Mouse (Mus musculus) embryonic facial prominence, embryonic 10.5 days (tissue): ENCODE measurements at regions not wholly inside any gene's neighbourhood (a gene's known extent, or its start where the extent isn't known, plus 50 kb on each side); places are given as distances from the start of the nearest gene placed in this dataset.

Source experiments
- DNase-seq: peaks from one replicate; pipeline ENCODE4 v3.0.0-alpha.2; 2017; ENCODE audit warnings: low spot score
- H3K27ac ChIP-seq: fragments of 300-500 bp; sonication (generic); replicated peaks from 2 replicates; pipeline ENCODE4 v1.5.1; 2016; ENCODE audit warnings: mild to moderate bottlenecking
- H3K27me3 ChIP-seq: fragments of 300-500 bp; sonication (generic); replicated peaks from 2 replicates; pipeline ENCODE4 v1.6.1; 2016; ENCODE audit warnings: low read depth, mild to moderate bottlenecking; ENCODE audit not compliant: poor library complexity, severe bottlenecking
- H3K36me3 ChIP-seq: fragments of 300-500 bp; sonication (generic); replicated peaks from 2 replicates; pipeline ENCODE4 v1.6.1; 2016; ENCODE audit warnings: mild to moderate bottlenecking, moderate library complexity
- H3K4me1 ChIP-seq: fragments of 300-500 bp; sonication (generic); 2 replicates; pipeline ENCODE4 v1.6.1; 2016
- H3K4me3 ChIP-seq: fragments of 300-500 bp; sonication (generic); 2 replicates; pipeline ENCODE4 v1.5.1; 2016; ENCODE audit warnings: mild to moderate bottlenecking, moderate library complexity
- H3K9me3 ChIP-seq: fragments of 300-500 bp; sonication (generic); 2 replicates; pipeline ENCODE4 v1.6.1; 2016; ENCODE audit warnings: mild to moderate bottlenecking
- WGBS: fragments of 180-500 bp; shearing (Covaris S2); methylation state at CpG from one replicate; pipeline ENCODE4 v1.1.7; 2016; 5-methylcytosine and 5-hydroxymethylcytosine counted together

- no peak for DNase-seq
- WGBS, result 89% methylated on average over 7 of the region's 7 CpGs
- Histone ChIP-seq H3K9me3 (no peaks in the 10 kb centered on the region), H3K4me1 (no peaks in the 10 kb centered on the region), H3K27ac (no peak overlapping the region), H3K36me3 (no peaks in the 10 kb centered on the region), H3K27me3 (no peaks in the 10 kb centered on the region), H3K4me3 (no peak overlapping the region)
These were observed 112.6 kb upstream of the B3gat2 start for GRCm38 (mm10) chr1:23648875-23649506.

DNA sequence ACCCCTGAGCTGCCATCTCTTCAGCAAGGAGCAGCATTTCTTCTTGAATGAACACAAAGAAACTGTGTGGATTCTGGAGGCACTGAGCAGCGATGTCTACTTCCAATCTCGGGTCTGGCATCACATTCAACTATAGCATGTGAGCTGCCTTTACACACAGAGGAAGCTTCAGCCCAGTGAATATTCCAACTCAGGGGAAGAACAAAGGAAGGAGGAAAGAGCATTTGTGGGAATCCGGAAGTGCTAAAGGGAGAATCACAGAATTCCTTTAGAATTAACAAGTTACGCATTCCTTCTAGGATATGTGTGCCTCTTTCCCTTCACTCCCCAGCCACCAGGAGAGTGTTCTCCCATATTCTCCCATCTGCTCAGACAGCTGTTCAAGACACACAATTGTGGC, 111.7 kb upstream of the B3gat2 start:
- DNase-seq, result no peak
- Histone ChIP-seq H3K9me3 (no peaks in the 10 kb centered on the region), H3K27ac (no peak overlapping the region), H3K36me3 (no peaks in the 10 kb centered on the region), H3K27me3 (no peaks in the 10 kb centered on the region), H3K4me3 (no peak overlapping the region), H3K4me1 (no peaks in the 10 kb centered on the region)
- WGBS, result 65% methylated on average over 4 of the region's 4 CpGs

DNA sequence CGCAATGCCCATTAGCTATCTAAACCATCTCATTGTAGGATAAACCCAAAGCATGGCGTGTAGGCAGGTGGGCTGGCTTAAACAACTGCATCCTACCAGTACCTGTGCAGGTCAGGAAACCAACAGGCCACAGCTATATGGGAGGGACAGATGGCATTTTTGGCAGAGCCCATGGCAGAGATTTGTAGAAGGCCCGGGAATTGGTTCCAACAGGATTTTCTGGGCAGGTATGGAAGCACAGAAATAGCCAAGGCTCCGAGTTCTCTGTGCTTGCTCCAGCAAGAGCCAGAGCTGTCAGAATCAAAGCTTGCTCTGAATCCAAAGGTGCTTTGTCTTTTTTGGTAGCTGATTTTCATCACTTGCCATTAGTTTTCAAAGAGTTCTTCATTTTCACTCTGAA, 107.9 kb upstream of the B3gat2 start:
- DNase-seq, result no peak
- Histone ChIP-seq H3K27ac (no peak overlapping the region), H3K4me3 (no peak overlapping the region), H3K9me3 (no peaks in the 10 kb centered on the region), H3K36me3 (no peaks in the 10 kb centered on the region), H3K27me3 (no peaks in the 10 kb centered on the region), H3K4me1 (no peaks in the 10 kb centered on the region)
- 91% methylated on average over 4 of the region's 4 CpGs for WGBS

DNA sequence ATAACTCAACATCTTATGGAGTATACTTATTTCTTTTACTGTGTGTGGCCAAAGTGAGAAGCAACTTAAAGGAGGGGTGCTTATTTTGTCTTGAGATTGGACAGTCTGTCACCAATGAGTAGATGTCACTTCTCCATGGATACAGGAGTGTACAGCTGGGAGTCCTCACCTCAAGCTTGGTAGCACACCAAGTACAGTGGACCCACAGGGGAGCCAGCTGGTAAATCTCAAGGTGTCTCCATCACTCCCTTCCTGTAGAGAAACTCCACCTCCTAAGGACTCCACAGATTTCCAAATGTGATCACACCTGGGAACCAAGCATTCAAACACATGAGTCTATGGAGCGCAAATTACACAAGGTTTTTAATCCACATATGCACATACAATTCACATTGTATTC, 105.8 kb upstream of the B3gat2 start:
- 100% methylated on average over 1 of the region's 1 CpGs for WGBS
- DNase-seq, result no peak
- no peak overlapping the region for H3K4me3 ChIP-seq
- H3K4me1 ChIP-seq, result no peaks in the 10 kb centered on the region
- H3K27me3 ChIP-seq, result no peaks in the 10 kb centered on the region
- H3K9me3 ChIP-seq, result no peaks in the 10 kb centered on the region
- no peaks in the 10 kb centered on the region for H3K36me3 ChIP-seq
- no peak overlapping the region for H3K27ac ChIP-seq

- H3K27me3 ChIP-seq, result no peaks in the 10 kb centered on the region
- no peak overlapping the region for H3K27ac ChIP-seq
- WGBS, result 49% methylated on average over 12 of the region's 12 CpGs
- H3K4me1 ChIP-seq, result no peaks in the 10 kb centered on the region
- no peak overlapping the region for H3K4me3 ChIP-seq
- H3K9me3 ChIP-seq, result no peaks in the 10 kb centered on the region
- peak; percentile 49 for DNase-seq
- no peaks in the 10 kb centered on the region for H3K36me3 ChIP-seq
These were observed 105.3 kb upstream of the B3gat2 start for GRCm38 (mm10) chr1:23656302-23656701.

DNA sequence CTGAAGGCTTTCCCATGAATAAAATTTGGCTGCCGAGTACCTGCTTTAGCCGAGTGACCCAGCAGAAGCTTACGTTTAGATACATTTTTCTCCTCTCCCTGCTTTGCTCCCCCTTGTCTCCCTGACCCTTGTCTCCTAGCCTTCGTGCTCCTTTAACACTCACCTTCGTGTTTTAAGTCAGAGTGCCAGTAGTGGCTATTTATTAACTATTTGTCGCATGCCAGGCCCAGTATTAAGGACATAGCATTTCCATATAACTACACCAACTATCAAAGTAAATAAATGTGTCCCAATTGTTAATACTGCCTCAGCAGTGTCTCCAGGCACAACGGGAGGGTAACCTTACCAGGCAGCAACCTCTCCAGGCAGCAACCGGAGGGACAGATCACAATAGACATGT, 104.8 kb upstream of the B3gat2 start:
- WGBS, result 82% methylated on average over 8 of the region's 8 CpGs
- no peaks in the 10 kb centered on the region for H3K4me1 ChIP-seq
- H3K36me3 ChIP-seq, result no peaks in the 10 kb centered on the region
- no peaks in the 10 kb centered on the region for H3K9me3 ChIP-seq
- H3K4me3 ChIP-seq, result no peak overlapping the region
- no peaks in the 10 kb centered on the region for H3K27me3 ChIP-seq
- H3K27ac ChIP-seq, result no peak overlapping the region
- DNase-seq, result no peak

DNA sequence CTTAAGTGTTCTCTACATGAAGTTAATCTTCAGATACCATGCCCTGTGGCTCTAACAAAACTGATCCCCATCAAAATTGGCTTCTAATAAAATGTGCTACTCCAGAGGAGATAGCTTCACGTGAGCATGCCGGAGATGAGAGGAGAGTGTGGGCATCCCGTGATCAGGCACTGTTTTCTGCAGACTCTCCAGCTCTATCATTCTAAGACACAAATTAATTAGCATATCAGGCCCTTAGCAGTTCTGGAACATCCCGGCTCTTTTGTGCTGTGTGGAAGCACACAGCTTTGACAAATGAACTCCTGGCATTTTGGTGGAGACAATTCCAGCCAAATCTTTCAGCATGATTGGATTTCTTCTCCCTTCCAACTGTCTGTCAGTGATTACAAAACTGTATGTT, 91.0 kb upstream of the B3gat2 start:
- H3K4me1 ChIP-seq, result no peaks in the 10 kb centered on the region
- no peaks in the 10 kb centered on the region for H3K27me3 ChIP-seq
- 85% methylated on average over 4 of the region's 4 CpGs for WGBS
- no peak overlapping the region for H3K27ac ChIP-seq
- no peaks in the 10 kb centered on the region for H3K9me3 ChIP-seq
- no peaks in the 10 kb centered on the region for H3K36me3 ChIP-seq
- H3K4me3 ChIP-seq, result no peak overlapping the region
- DNase-seq, result no peak

DNA sequence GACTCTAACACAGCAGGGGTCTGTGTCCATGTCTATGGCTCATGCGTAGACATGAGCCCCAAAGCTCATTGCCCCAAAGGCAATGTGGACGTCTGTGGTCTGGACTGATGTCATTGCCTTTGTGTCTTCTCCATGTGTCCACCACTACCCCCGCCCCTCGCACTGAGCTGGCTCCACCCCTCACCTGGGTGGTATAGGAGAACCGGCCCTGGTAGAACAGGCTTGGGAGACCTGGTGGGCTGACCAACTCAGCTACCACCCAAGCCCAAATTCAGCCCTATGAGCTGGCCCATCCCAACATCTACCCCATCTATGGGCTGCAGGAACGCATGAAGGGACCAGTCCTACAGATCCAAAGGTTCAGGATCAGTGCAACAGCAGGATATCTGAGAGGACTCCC, 87.2 kb upstream of the B3gat2 start:
- Histone ChIP-seq H3K27me3 (no peaks in the 10 kb centered on the region), H3K36me3 (no peaks in the 10 kb centered on the region), H3K9me3 (no peaks in the 10 kb centered on the region), H3K27ac (no peak overlapping the region), H3K4me3 (no peak overlapping the region), H3K4me1 (no peaks in the 10 kb centered on the region)
- WGBS, result 91% methylated on average over 6 of the region's 6 CpGs
- DNase-seq, result no peak

GRCm38 (mm10) chr1:23676301-23676700, 85.3 kb upstream of the B3gat2 start:
- WGBS, result 83% methylated on average over 2 of the region's 2 CpGs
- no peak overlapping the region for H3K27ac ChIP-seq
- DNase-seq, result no peak
- no peak overlapping the region for H3K4me3 ChIP-seq
- no peaks in the 10 kb centered on the region for H3K27me3 ChIP-seq
- no peaks in the 10 kb centered on the region for H3K9me3 ChIP-seq
- no peaks in the 10 kb centered on the region for H3K36me3 ChIP-seq
- no peaks in the 10 kb centered on the region for H3K4me1 ChIP-seq

DNA sequence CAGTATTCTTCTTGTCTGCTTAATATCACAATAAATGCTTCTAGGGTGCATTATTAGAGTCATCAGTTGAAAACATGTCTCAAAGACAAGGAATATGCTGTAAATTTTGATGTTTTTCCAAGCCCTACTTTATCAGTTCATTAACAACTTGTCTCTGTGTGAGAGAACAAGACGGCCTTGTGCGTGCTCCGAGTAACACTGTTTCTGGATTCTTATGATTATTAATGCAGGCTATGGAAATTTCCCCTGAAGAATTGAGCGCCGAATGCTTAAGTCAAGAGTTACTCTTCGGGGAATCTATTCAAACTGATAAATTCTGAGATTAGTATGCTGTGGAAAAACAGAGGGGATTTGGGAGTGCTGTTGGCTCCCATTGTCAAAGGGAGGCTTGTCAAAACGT, 72.2 kb upstream of the B3gat2 start:
- WGBS, result 82% methylated on average over 7 of the region's 7 CpGs
- no peaks in the 10 kb centered on the region for H3K36me3 ChIP-seq
- no peaks in the 10 kb centered on the region for H3K4me1 ChIP-seq
- no peak overlapping the region for H3K4me3 ChIP-seq
- DNase-seq, result no peak
- no peak overlapping the region for H3K27ac ChIP-seq
- H3K9me3 ChIP-seq, result no peaks in the 10 kb centered on the region
- H3K27me3 ChIP-seq, result no peaks in the 10 kb centered on the region

DNA sequence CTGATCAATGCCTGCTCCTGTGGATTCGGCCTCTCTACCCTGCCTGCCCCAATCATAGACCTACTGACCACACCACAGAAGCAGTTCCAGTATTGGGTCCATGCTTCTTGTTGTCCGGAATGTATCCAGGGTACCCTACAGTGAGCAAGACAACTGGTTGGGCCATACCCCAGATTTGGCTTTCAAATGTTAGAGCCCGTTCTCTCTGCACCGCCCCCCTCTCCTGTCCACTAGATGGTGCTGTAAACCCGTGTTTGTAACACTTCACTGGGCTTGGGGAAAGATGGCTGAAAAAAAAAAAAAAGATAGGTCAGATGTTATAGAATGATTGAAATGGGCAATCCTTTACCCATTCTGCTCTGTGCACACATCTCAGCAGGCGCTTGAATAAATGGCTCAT, 56.1 kb upstream of the B3gat2 start:
- WGBS, result 25% methylated on average over 6 of the region's 6 CpGs
- H3K4me3 ChIP-seq, result no peak overlapping the region
- H3K4me1 ChIP-seq, result no peaks in the 10 kb centered on the region
- no peaks in the 10 kb centered on the region for H3K27me3 ChIP-seq
- DNase-seq, result peak; percentile 65
- H3K9me3 ChIP-seq, result no peaks in the 10 kb centered on the region
- no peak overlapping the region for H3K27ac ChIP-seq
- no peaks in the 10 kb centered on the region for H3K36me3 ChIP-seq

DNA sequence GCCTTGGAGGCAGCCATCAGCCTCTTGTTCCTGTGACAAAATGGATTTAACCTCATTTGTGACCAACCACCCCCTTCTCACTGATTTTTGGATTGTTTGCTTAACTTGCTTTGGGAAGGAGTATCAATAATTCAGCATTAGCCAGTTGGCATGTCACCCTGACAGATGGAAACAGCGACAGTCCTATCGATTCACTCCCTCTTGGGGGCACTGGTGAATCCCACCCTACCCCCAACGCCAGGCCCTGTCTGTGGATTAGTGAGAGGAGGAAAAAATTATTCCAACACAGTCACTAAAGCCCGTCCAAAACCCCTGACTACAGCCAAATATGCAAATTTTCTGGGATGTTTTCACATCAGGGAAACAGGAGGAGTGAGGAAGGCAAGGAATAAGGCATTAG, 55.1 kb upstream of the B3gat2 start:
- WGBS, result 49% methylated on average over 4 of the region's 4 CpGs
- DNase-seq, result no peak

More for the DNA sequence above, 55.1 kb upstream of the B3gat2 start:
- Histone ChIP-seq H3K27me3 (no peaks in the 10 kb centered on the region), H3K4me3 (no peak overlapping the region), H3K27ac (no peak overlapping the region), H3K36me3 (no peaks in the 10 kb centered on the region), H3K4me1 (no peaks in the 10 kb centered on the region), H3K9me3 (no peaks in the 10 kb centered on the region)
